Mouse (Mus musculus): ENCODE results near the gene Nudt3. TPM values are rescaled to one million over a fixed set of nuclear protein-coding genes. Genes with fewer than 3 reads are reported as not detected.
"Not testable (repeated sequence)": the region's sequence is repeated elsewhere in the genome, so short reads cannot be mapped to it uniquely, and the experiment has no call there.

Nudt3 gene
- polyA plus RNA-seq, 1 experiment from 2014 or later: 269 TPM

GRCm38 (mm10) chr17:27638921-27639332 is 15.6 kb upstream of the Nudt3 start:
- Histone ChIP-seq H3K36me3 (ENCODE audit: control insufficient read depth, insufficient read depth, low read length) (no peaks in the 10 kb centered on the region), H3K9me3 (ENCODE audit: control insufficient read depth, low read length) (no peaks in the 10 kb centered on the region), H3K9ac (ENCODE audit: low read depth, low read length) (no peak overlapping the region), H3K27me3 (replicated peaks; ENCODE audit: control insufficient read depth, insufficient read depth, low read length) (no peaks in the 10 kb centered on the region), H3K4me2 (ENCODE audit: low read length) (no peak overlapping the region), H3K4me1 (ENCODE audit: control insufficient read depth, insufficient read depth, low read depth, low read length) (peaks cover 17% of the 10 kb centered on the region), H3K4me3 (ENCODE audit: low read length) (no peak overlapping the region), H3K27ac (ENCODE audit: low read depth, low read length) (no peak overlapping the region)
- 72% methylated on average over 20 of the region's 20 CpGs for WGBS
- no peak for ATAC-seq

DNA sequence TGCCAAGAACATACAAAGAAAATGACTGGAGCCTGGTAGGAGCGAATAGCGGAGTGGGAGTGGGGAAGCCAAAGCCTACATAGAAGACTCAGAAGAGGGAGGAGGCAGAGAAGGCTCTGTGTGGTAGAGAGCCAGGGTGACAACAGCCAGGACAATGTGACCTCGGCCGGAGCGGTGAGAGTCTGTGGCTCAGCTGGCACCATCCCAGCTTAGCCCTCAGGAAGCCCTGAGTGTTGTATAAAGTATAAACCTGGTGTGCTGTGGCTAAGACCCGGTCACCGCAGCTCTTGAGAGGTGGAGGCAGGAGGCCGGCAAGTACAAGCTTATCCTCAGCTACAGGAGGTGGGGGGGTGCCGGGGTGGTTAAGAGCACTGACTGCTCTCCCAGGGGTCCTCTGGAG is 14.0 kb upstream of the Nudt3 start:
- 55% methylated on average over 9 of the region's 9 CpGs for WGBS
- no peak for ATAC-seq
- Histone ChIP-seq H3K36me3 (ENCODE audit: control insufficient read depth, insufficient read depth, low read length) (peaks cover 5% of the 10 kb centered on the region; the same call in 1 of the 2 replicates), H3K4me2 (ENCODE audit: low read length) (no peak overlapping the region), H3K27me3 (replicated peaks; ENCODE audit: control insufficient read depth, insufficient read depth, low read length) (no peaks in the 10 kb centered on the region), H3K9me3 (ENCODE audit: control insufficient read depth, low read length) (no peaks in the 10 kb centered on the region), H3K9ac (ENCODE audit: low read depth, low read length) (no peak overlapping the region), H3K27ac (ENCODE audit: low read depth, low read length) (no peak overlapping the region), H3K4me3 (ENCODE audit: low read length) (no peak overlapping the region), H3K4me1 (ENCODE audit: control insufficient read depth, insufficient read depth, low read depth, low read length) (peaks cover 21% of the 10 kb centered on the region)

DNA sequence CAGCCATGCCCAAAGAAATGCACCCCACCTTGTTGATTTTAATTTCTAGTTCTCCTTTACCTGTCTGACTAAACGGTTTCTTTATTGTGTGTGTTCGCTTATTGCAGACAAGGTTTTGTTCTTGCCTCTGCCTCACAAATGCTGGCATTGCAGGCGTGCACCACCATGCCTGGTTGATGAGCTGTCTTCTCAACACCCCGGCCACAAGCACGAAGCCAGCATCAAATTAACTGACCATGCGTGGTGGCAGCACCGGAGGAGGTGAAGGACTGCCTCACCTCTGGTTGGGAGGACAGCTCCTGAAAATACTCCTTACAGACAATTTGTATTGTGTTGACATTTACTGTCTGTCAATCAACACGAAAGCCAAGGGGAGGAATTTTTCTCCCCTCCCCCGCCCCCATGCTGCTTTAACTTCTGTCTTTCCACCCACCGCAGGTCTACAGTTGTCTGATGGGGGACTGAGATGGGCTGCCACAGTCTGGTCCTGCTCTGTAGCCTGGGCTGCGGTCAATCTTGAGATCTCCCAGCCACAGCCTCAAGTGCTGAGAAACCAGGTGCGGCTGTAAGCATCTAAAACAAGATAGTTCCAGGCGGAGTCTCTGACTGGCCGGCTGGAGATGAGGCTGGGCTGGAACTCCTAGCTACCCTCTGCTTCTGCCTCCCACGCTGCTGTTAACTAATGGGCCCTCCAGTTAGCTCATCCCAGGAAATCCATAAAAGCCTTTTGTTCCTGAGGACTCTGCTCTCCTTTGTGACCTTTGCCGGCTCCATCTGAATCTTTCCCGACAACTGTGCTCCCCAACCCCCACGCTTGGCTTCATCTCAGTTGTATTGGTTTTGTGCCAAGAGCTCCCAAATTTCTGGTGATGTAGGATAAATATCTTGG is 13.1 kb upstream of the Nudt3 start, which contains the start of gene Rps10:
Gene Rps10 (minus strand): TSS at position 538 of the 889 bp plus-strand sequence.
- Histone ChIP-seq H3K27me3 (replicated peaks; ENCODE audit: control insufficient read depth, insufficient read depth, low read length) (no peaks in the 10 kb centered on the region), H3K4me1 (ENCODE audit: control insufficient read depth, insufficient read depth, low read depth, low read length) (peaks cover 20% of the 10 kb centered on the region), H3K36me3 (ENCODE audit: control insufficient read depth, insufficient read depth, low read length) (peaks cover 14% of the 10 kb centered on the region; the same call in 1 of the 2 replicates), H3K9ac (ENCODE audit: low read depth, low read length) (peak within 1 kb of the TSS; percentile 60; the same call in 1 of the 2 replicates), H3K27ac (ENCODE audit: low read depth, low read length) (peak within 1 kb of the TSS; percentile 65), H3K4me3 (ENCODE audit: low read length) (peak within 1 kb of the TSS; percentile 73), H3K4me2 (ENCODE audit: low read length) (peak within 1 kb of the TSS; percentile 53), H3K9me3 (ENCODE audit: control insufficient read depth, low read length) (no peaks in the 10 kb centered on the region)
- 33% methylated on average over 18 of the region's 18 CpGs for WGBS
- no peak for ATAC-seq

GRCm38 (mm10) chr17:27635575-27635903 is 12.2 kb upstream of the Nudt3 start:
- ATAC-seq; H3K9me3 ChIP-seq (ENCODE audit: control insufficient read depth, low read length); H3K27me3 ChIP-seq (replicated peaks; ENCODE audit: control insufficient read depth, insufficient read depth, low read length): not testable (repeated sequence)
- Histone ChIP-seq H3K4me2 (ENCODE audit: low read length) (peak overlapping the region; percentile 53), H3K4me1 (ENCODE audit: control insufficient read depth, insufficient read depth, low read depth, low read length) (peaks cover 20% of the 10 kb centered on the region), H3K4me3 (ENCODE audit: low read length) (peak overlapping the region; percentile 73), H3K36me3 (ENCODE audit: control insufficient read depth, insufficient read depth, low read length) (peaks cover 22% of the 10 kb centered on the region), H3K27ac (ENCODE audit: low read depth, low read length) (peak overlapping the region; percentile 65), H3K9ac (ENCODE audit: low read depth, low read length) (peak overlapping the region; percentile 60)
- WGBS: 51% methylated on average over 9 of the region's 9 CpGs

DNA sequence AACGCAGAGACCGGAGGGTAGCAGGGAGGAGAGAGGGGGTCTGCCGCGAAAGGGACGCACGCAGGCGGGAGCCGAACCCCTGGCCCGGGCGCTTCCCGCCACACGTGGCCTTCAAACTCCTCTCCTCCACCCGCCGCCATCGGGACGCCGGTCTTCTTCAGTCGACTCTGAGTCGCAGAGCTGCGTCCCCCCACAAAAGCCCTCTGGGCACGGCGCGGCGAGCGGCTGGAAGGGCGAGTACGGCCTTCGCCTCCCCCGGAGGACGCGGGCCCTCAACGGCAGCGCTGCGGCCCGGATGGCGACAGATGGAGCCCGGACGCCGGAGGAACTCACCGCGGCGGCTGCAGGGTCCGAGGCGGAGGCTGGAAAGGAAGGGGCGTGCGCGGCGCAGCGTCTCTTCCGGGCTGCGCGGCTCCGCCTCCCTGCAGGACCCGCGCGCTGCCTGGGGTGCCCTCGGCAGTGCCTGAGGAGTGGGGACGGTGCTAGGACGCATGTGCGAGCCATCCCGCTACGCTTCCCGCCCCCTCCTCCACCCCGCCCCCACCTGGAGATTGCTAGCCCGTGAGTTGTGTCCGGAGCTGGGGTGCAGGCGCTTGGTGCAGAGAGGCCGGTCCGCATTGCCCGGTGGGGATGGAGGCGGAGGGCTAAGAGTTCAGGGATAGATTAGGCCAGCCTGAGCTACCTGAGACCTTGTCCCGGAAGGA is 11.7 kb upstream of the Nudt3 start, which contains the start of gene RPS10-NUDT3:
Gene RPS10-NUDT3 (minus strand): TSS at position 352 of the 704 bp plus-strand sequence.
- H3K27me3 ChIP-seq (replicated peaks; ENCODE audit: control insufficient read depth, insufficient read depth, low read length): no peaks in the 10 kb centered on the region

GRCm38 (mm10) chr17:27629249-27630020 is 6.1 kb upstream of the Nudt3 start:
- H3K9ac ChIP-seq (ENCODE audit: low read depth, low read length): no peak overlapping the region
- peaks cover 31% of the 10 kb centered on the region for H3K36me3 ChIP-seq (ENCODE audit: control insufficient read depth, insufficient read depth, low read length)
- WGBS: 63% methylated on average over 2 of the region's 2 CpGs
- no peaks in the 10 kb centered on the region for H3K27me3 ChIP-seq (replicated peaks; ENCODE audit: control insufficient read depth, insufficient read depth, low read length)
- peaks cover 14% of the 10 kb centered on the region for H3K4me1 ChIP-seq (ENCODE audit: control insufficient read depth, insufficient read depth, low read depth, low read length)
- no peaks in the 10 kb centered on the region for H3K9me3 ChIP-seq (ENCODE audit: control insufficient read depth, low read length)
- no peak overlapping the region for H3K4me2 ChIP-seq (ENCODE audit: low read length)
- H3K27ac ChIP-seq (ENCODE audit: low read depth, low read length): no peak overlapping the region
- no peak for ATAC-seq
- no peak overlapping the region for H3K4me3 ChIP-seq (ENCODE audit: low read length)

More for the DNA sequence above, 11.7 kb upstream of the Nudt3 start, which contains the start of gene RPS10-NUDT3:
- H3K9ac ChIP-seq (ENCODE audit: low read depth, low read length): peak within 1 kb of the TSS; percentile 79
- H3K4me1 ChIP-seq (ENCODE audit: control insufficient read depth, insufficient read depth, low read depth, low read length): peaks cover 20% of the 10 kb centered on the region
- no peaks in the 10 kb centered on the region for H3K9me3 ChIP-seq (ENCODE audit: control insufficient read depth, low read length)
- peak within 1 kb of the TSS; percentile 65 for H3K27ac ChIP-seq (ENCODE audit: low read depth, low read length)
- WGBS: under 1% methylated on average over 53 of the region's 72 CpGs
- peak; percentile 98 for ATAC-seq
- peak within 1 kb of the TSS; percentile 73 for H3K4me3 ChIP-seq (ENCODE audit: low read length)
- H3K36me3 ChIP-seq (ENCODE audit: control insufficient read depth, insufficient read depth, low read length): peaks cover 27% of the 10 kb centered on the region
- H3K4me2 ChIP-seq (ENCODE audit: low read length): peak within 1 kb of the TSS; percentile 79

- Histone ChIP-seq H3K27me3 (replicated peaks; ENCODE audit: control insufficient read depth, insufficient read depth, low read length) (no peaks in the 10 kb centered on the region), H3K9ac (ENCODE audit: low read depth, low read length) (no peak overlapping the region), H3K27ac (ENCODE audit: low read depth, low read length) (no peak overlapping the region), H3K9me3 (ENCODE audit: control insufficient read depth, low read length) (no peaks in the 10 kb centered on the region), H3K36me3 (ENCODE audit: control insufficient read depth, insufficient read depth, low read length) (peaks cover 31% of the 10 kb centered on the region), H3K4me1 (ENCODE audit: control insufficient read depth, insufficient read depth, low read depth, low read length) (peaks cover 13% of the 10 kb centered on the region), H3K4me2 (ENCODE audit: low read length) (no peak overlapping the region), H3K4me3 (ENCODE audit: low read length) (no peak overlapping the region)
- WGBS: 87% methylated on average over 8 of the region's 8 CpGs
- no peak for ATAC-seq
Observed at GRCm38 (mm10) chr17:27628376-27628775, 5.1 kb upstream of the Nudt3 start.

GRCm38 (mm10) chr17:27627451-27627850 is 4.2 kb upstream of the Nudt3 start:
- H3K36me3 ChIP-seq (ENCODE audit: control insufficient read depth, insufficient read depth, low read length): peaks cover 27% of the 10 kb centered on the region
- peaks cover 5% of the 10 kb centered on the region for H3K4me1 ChIP-seq (ENCODE audit: control insufficient read depth, insufficient read depth, low read depth, low read length)
- no peak overlapping the region for H3K4me2 ChIP-seq (ENCODE audit: low read length)
- H3K9ac ChIP-seq (ENCODE audit: low read depth, low read length): no peak overlapping the region
- H3K4me3 ChIP-seq (ENCODE audit: low read length): no peak overlapping the region
- no peak for ATAC-seq
- WGBS: 49% methylated on average over 5 of the region's 5 CpGs
- H3K27me3 ChIP-seq (replicated peaks; ENCODE audit: control insufficient read depth, insufficient read depth, low read length): no peaks in the 10 kb centered on the region
- no peak overlapping the region for H3K27ac ChIP-seq (ENCODE audit: low read depth, low read length)
- no peaks in the 10 kb centered on the region for H3K9me3 ChIP-seq (ENCODE audit: control insufficient read depth, low read length)
